Mouse (Mus musculus) intestine, embryonic 14.5 days (tissue): ENCODE data around the gene Kcnb1. TPM values are rescaled to one million over a fixed set of nuclear protein-coding genes. Genes with fewer than 3 reads are reported as not detected.

Experiments used
- ATAC-seq: fragments of 200-750 bp; cut with Nextera tagmentation; replicated peaks from 2 replicates; pipeline ENCODE4 v1.8.0; 2017; ENCODE audit warnings: low read depth, moderate number of reproducible peaks, moderate TSS enrichment, moderate library complexity; ENCODE audit not compliant: low FRiP score, low TSS enrichment
- DNase-seq: peaks from one replicate; pipeline ENCODE4 v3.0.0-alpha.2; 2018; ENCODE audit warnings: low spot score
- H3K27ac ChIP-seq: fragments of 300-500 bp; sonication (generic); 2 replicates; pipeline ENCODE4 v1.5.1; 2014; ENCODE audit warnings: low read depth, mild to moderate bottlenecking, control low read depth
- H3K27me3 ChIP-seq: fragments of 300-500 bp; sonication (generic); replicated peaks from 2 replicates; pipeline ENCODE4 v1.6.1; 2014; ENCODE audit warnings: low read length, control low read depth; ENCODE audit not compliant: control insufficient read depth, insufficient read depth
- H3K36me3 ChIP-seq: fragments of 300-500 bp; sonication (generic); 2 replicates; pipeline ENCODE4 v1.6.1; 2014; ENCODE audit warnings: low read length, control low read depth; ENCODE audit not compliant: control insufficient read depth, insufficient read depth
- H3K4me1 ChIP-seq: fragments of 300-500 bp; sonication (generic); replicated peaks from 2 replicates; pipeline ENCODE4 v1.6.1; 2014; ENCODE audit warnings: low read length, control low read depth, mixed read lengths; ENCODE audit not compliant: control insufficient read depth, insufficient read depth
- H3K4me2 ChIP-seq: fragments of 300-500 bp; sonication (generic); 2 replicates; pipeline ENCODE4 v1.6.1; 2014; ENCODE audit warnings: low read length
- H3K4me3 ChIP-seq: fragments of 300-500 bp; sonication (generic); 2 replicates; pipeline ENCODE4 v1.5.1; 2014; ENCODE audit warnings: low read depth, low read length, control low read depth, mixed read lengths
- H3K9ac ChIP-seq: fragments of 300-500 bp; sonication (generic); 2 replicates; pipeline ENCODE4 v1.6.1; 2014; ENCODE audit warnings: mild to moderate bottlenecking, low read length
- H3K9me3 ChIP-seq: fragments of 300-500 bp; sonication (generic); 2 replicates; pipeline ENCODE4 v1.6.1; 2016; ENCODE audit warnings: low read length, control low read depth; ENCODE audit not compliant: control insufficient read depth
- WGBS: fragments of 180-500 bp; shearing (Covaris S2); extraction: QIAGEN DNeasy Blood & Tissue Kit; methylation state at CpG from one replicate; pipeline ENCODE4 v1.1.7; 2014; 5-methylcytosine and 5-hydroxymethylcytosine counted together
- polyA plus RNA-seq: library from polyadenylated mRNA; unstranded; fragments of >200 nt; fragmentation: Nextera tagmentation; extraction: Ambion mirVana; gene quantifications from 2 replicates; pipeline ENCODE4 v1.2.1, GENCODE M21; 2014

The Kcnb1 gene
- polyA plus RNA-seq, 1 experiment from 2014 or later: 1.9 TPM

- H3K4me1 ChIP-seq: no peaks in the 10 kb centered on the region; the same call in 1 of the 2 replicates
- no peak for DNase-seq
- 44% methylated on average over 16 of the region's 16 CpGs for WGBS
- no peak overlapping the region for H3K4me3 ChIP-seq
- no peaks in the 10 kb centered on the region for H3K27me3 ChIP-seq
- ATAC-seq: no peak
- H3K9ac ChIP-seq: no peak overlapping the region
- H3K4me2 ChIP-seq: no peak overlapping the region
- no peaks in the 10 kb centered on the region for H3K36me3 ChIP-seq
- no peaks in the 10 kb centered on the region for H3K9me3 ChIP-seq
- H3K27ac ChIP-seq: no peak overlapping the region
These were observed 11.7 kb upstream of the Kcnb1 start for GRCm38 (mm10) chr2:167201463-167202291.

- H3K4me2 ChIP-seq: no peak overlapping the region
- no peak overlapping the region for H3K9ac ChIP-seq
- 37% methylated on average over 13 of the region's 13 CpGs for WGBS
- H3K36me3 ChIP-seq: no peaks in the 10 kb centered on the region
- no peak overlapping the region for H3K27ac ChIP-seq
- H3K4me1 ChIP-seq: no peaks in the 10 kb centered on the region; the same call in 1 of the 2 replicates
- no peak overlapping the region for H3K4me3 ChIP-seq
- H3K27me3 ChIP-seq: no peaks in the 10 kb centered on the region
- ATAC-seq: no peak
- no peaks in the 10 kb centered on the region for H3K9me3 ChIP-seq
- no peak for DNase-seq
These were observed 8.9 kb upstream of the Kcnb1 start for GRCm38 (mm10) chr2:167198660-167199427.

GRCm38 (mm10) chr2:167193361-167193760 is 3.4 kb upstream of the Kcnb1 start:
- H3K4me1 ChIP-seq: peaks cover 10% of the 10 kb centered on the region
- no peak overlapping the region for H3K4me2 ChIP-seq
- H3K27ac ChIP-seq: no peak overlapping the region
- ATAC-seq (no peak), DNase-seq (no peak)
- 85% methylated on average over 3 of the region's 3 CpGs for WGBS
- H3K4me3 ChIP-seq: no peak overlapping the region
- no peaks in the 10 kb centered on the region for H3K9me3 ChIP-seq
- H3K9ac ChIP-seq: no peak overlapping the region
- H3K27me3 ChIP-seq: peaks cover 20% of the 10 kb centered on the region
- no peaks in the 10 kb centered on the region for H3K36me3 ChIP-seq

DNA sequence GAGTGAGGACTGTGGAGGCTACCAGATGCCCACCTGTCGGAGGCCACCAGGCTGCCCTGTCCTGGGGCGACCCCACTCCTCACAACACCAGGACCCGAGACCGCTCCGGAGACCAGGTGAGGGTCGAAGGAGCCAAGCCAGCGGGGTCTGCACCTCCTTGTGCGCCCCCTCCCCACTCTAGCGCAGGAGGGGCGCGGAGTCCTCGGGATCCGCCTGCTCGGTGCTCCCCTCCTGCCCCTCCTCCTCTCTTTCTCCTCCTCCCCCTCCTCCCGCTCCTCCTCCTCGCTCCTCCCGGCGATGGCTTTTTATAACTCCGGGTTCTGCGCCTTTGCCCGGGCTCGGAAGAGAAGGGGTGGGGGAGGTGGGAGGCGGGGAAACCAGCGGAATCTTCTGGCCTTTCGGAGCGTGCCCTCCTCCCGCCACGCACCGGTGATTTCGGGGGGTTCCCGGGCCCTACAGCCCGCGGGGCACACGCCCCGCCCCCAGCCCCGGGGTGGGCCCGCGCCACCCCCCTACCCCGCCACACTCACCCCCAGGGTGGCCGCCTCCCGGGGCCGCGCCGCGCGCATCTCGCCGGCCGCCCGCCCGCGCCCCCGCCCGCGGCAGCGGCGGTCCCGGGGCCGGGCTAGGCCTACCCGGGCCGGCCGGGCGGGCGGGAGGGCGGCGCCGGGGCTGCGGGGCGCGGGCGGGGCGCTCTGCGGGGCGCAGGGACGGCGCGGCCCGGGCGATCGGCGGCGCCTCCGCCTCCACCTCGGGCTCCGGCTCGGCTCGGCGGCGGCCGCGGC is 472 bp downstream of the Kcnb1 start:
- peak overlapping the region; percentile 47 for H3K4me3 ChIP-seq
- H3K27ac ChIP-seq: no peak overlapping the region; the same call in 1 of the 2 replicates
- DNase-seq: peak; percentile 69
- no peaks in the 10 kb centered on the region for H3K36me3 ChIP-seq
- peak overlapping the region; percentile 30 for H3K9ac ChIP-seq
- peaks cover 10% of the 10 kb centered on the region for H3K4me1 ChIP-seq
- WGBS: 1% methylated on average over 60 of the region's 91 CpGs
- peak overlapping the region; percentile 68 for H3K4me2 ChIP-seq
- no peaks in the 10 kb centered on the region for H3K9me3 ChIP-seq
- peak; percentile 28 for ATAC-seq
- H3K27me3 ChIP-seq: peaks cover 32% of the 10 kb centered on the region

DNA sequence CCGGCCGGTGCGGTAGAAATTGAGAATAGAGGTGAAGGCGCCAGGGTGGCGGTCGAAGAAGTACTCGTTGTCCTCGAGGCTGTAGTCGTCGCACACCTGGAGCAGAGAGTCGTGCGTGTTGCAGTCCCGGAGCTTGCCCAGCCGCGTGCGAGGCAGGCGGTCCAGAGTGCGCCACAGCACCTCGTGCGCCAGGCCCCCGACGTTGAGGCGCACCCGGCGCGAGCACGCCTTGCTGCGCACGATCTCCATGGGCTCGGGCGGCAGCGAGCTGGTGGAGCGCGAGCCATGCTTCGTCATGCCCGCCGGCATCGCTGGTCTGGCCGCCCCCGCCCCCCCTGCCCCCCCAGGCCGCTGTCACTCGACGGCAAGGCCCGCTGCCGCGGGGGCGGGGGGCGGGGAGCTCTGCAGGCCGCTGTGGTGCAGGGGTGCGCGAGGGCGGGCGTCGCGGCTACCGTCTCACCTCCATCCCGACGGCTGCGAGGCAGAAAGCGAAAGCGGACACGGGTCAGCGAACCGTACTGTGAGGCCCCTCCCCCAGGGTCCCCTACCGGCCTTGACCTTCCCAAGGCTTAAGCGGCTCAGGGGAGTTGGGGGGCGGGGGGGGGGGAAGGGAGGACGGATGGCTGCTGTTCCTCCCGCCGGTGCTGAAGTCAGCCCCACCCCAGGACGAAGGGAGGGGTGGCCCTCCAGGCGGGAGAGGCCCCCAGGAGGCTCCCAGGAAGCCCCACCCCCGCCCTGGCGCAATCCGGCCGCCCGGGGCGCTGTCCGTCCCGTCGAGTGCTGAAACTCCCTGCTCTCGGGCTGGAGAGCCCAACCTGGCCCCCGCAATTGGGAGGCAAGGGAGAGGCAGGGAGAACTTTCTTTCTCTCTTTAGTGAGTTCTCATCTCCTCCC is 1.4 kb downstream of the Kcnb1 start:
- no peak overlapping the region for H3K9ac ChIP-seq
- no peaks in the 10 kb centered on the region for H3K36me3 ChIP-seq
- H3K27ac ChIP-seq: no peak overlapping the region

GRCm38 (mm10) chr2:167187119-167187518 is 2.8 kb downstream of the Kcnb1 start:
- Histone ChIP-seq H3K4me2 (no peak overlapping the region), H3K27ac (no peak overlapping the region), H3K27me3 (peaks cover 32% of the 10 kb centered on the region), H3K9ac (no peak overlapping the region), H3K36me3 (no peaks in the 10 kb centered on the region), H3K9me3 (no peaks in the 10 kb centered on the region), H3K4me1 (peaks cover 10% of the 10 kb centered on the region), H3K4me3 (no peak overlapping the region)
- DNase-seq (no peak), ATAC-seq (no peak)
- WGBS: 80% methylated on average over 5 of the region's 5 CpGs

More for the DNA sequence above, 1.4 kb downstream of the Kcnb1 start:
- DNase-seq (peak; percentile 96), ATAC-seq (peak; percentile 72)
- no peaks in the 10 kb centered on the region for H3K9me3 ChIP-seq
- 10% methylated on average over 76 of the region's 83 CpGs for WGBS
- peak overlapping the region; percentile 47 for H3K4me3 ChIP-seq
- peaks cover 10% of the 10 kb centered on the region for H3K4me1 ChIP-seq
- H3K27me3 ChIP-seq: peaks cover 32% of the 10 kb centered on the region
- H3K4me2 ChIP-seq: peak overlapping the region; percentile 68

DNA sequence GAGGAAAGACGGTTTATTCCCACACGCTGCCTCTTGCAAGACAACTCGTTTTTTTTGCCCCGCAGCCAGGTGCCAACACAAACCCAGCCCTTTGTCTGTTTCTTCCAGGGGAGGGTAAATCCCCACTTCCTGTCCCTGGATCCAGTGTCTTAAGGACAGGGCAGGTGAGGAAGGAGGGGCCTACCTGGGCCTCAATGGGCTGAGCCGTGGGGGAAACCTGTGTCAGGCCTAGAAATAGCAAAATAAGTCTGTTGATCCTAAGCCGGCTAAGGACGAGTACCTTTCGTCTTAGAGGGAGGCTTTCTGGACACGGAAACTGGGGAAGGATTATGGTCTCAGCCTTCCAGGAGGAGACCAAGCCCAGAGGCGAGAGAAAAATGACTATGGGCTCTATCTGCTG is 3.4 kb downstream of the Kcnb1 start:
- no peak overlapping the region for H3K9ac ChIP-seq
- H3K4me1 ChIP-seq: peaks cover 10% of the 10 kb centered on the region
- peaks cover 32% of the 10 kb centered on the region for H3K27me3 ChIP-seq
- 50% methylated on average over 10 of the region's 10 CpGs for WGBS
- H3K36me3 ChIP-seq: no peaks in the 10 kb centered on the region
- H3K27ac ChIP-seq: no peak overlapping the region
- H3K9me3 ChIP-seq: no peaks in the 10 kb centered on the region
- no peak overlapping the region for H3K4me2 ChIP-seq
- H3K4me3 ChIP-seq: no peak overlapping the region
- no peak for DNase-seq
- no peak for ATAC-seq
